Mouse (Mus musculus) heart, embryonic 16.5 days (tissue): ENCODE results near the gene Klhl21. TPM values are rescaled to one million over a fixed set of nuclear protein-coding genes. Genes with fewer than 3 reads are reported as not detected.

Experiments
- polyA plus RNA-seq: library from polyadenylated mRNA; unstranded; fragments of >200 nt; fragmentation: Nextera tagmentation; extraction: Ambion mirVana; gene quantifications from 2 replicates; pipeline ENCODE4 v1.2.1, GENCODE M21; 2015

The Klhl21 gene
- polyA plus RNA-seq, 1 experiment from 2014 or later: 27.2 TPM

Other genes with a start within 250 kb of the Klhl21 start
- 141 and 142 TPM in 2 replicates for gene Camta1, start 146.9 kb upstream of the Klhl21 start, polyA plus RNA-seq
- gene Dnajc11, start 75.1 kb upstream of the Klhl21 start, polyA plus RNA-seq: 57.7 and 63.8 TPM in 2 replicates
- 28.8 and 31.2 TPM in 2 replicates for gene Thap3, start 19.8 kb upstream of the Klhl21 start, polyA plus RNA-seq
- 15.4 and 17.1 TPM in 2 replicates for gene Phf13, start 12.5 kb upstream of the Klhl21 start, polyA plus RNA-seq
- gene Zbtb48, start 18.9 kb downstream of the Klhl21 start, polyA plus RNA-seq: 13.5 and 14.5 TPM in 2 replicates
- gene Tas1r1, start 29.8 kb downstream of the Klhl21 start, polyA plus RNA-seq: 0.29 and 0.39 TPM in 2 replicates
- 17.1 and 17.8 TPM in 2 replicates for gene Nol9, start 30.5 kb downstream of the Klhl21 start, polyA plus RNA-seq
- gene Plekhg5, start 63.7 kb downstream of the Klhl21 start, polyA plus RNA-seq: 11.9 and 13.4 TPM in 2 replicates
- 0.77 and 1.4 TPM in 2 replicates for gene Tnfrsf25, start 107.1 kb downstream of the Klhl21 start, polyA plus RNA-seq
- 1.3 and 1.5 TPM in 2 replicates for gene Espn, start 143.6 kb downstream of the Klhl21 start, polyA plus RNA-seq
- 0.14 TPM in 1 of 2 replicates, not detected in the other for gene Hes2, start 150.1 kb downstream of the Klhl21 start, polyA plus RNA-seq
- gene Acot7, start 169.3 kb downstream of the Klhl21 start, polyA plus RNA-seq: 67.7 and 68.0 TPM in 2 replicates